ENCODE assay signal across 19 mouse cellular contexts in genomic region chr6:108149235-108149634, GRCm38 (mm10). TPM values are rescaled to one million over a fixed set of nuclear protein-coding genes. Genes with fewer than 3 reads are reported as not detected.
DNase-seq lines count a peak whose midpoint lies in the region; ATAC-seq and TF ChIP-seq lines count a peak whose summit lies in the region.
"Had no signal": no experiment of that assay in that cellular context is flagged by ENCODE, and none has a peak within 500 bp of the region (broad histone marks: within the 10 kb centered on the region; RNA-seq: fewer than 3 reads in every experiment).

No protein-coding gene starts in this region.

- no peaks in the 10 kb centered on the region for H3K27me3 ChIP-seq in forebrain, embryonic 15.5 days
- no peaks in the 10 kb centered on the region for H3K27me3 ChIP-seq in forebrain, embryonic 11.5 days (ENCODE audit: control insufficient read depth, insufficient read depth, low read length)
- H3K27me3 ChIP-seq in forebrain, postnatal 0 days (ENCODE audit: insufficient read depth, low read length) = no peaks in the 10 kb centered on the region
- no peaks in the 10 kb centered on the region for H3K27me3 ChIP-seq in forebrain, embryonic 10.5 days (ENCODE audit: poor library complexity, severe bottlenecking)
- no peaks in the 10 kb centered on the region for H3K27me3 ChIP-seq in heart, embryonic 12.5 days (replicated peaks)
- H3K27me3 ChIP-seq: embryonic facial prominence, embryonic 13.5 days; embryonic facial prominence, embryonic 15.5 days had no signal

- H3K9ac ChIP-seq in forebrain, embryonic 15.5 days (replicated peaks) = no peak overlapping the region
- H3K9ac ChIP-seq in forebrain, embryonic 11.5 days (ENCODE audit: low read length) = no peak overlapping the region
- H3K9ac ChIP-seq in forebrain, postnatal 0 days = no peak overlapping the region
- H3K9ac ChIP-seq in heart, embryonic 12.5 days = no peak overlapping the region
- H3K9ac ChIP-seq: embryonic facial prominence, embryonic 13.5 days; embryonic facial prominence, embryonic 15.5 days had no signal

- H3K9me3 ChIP-seq in forebrain, embryonic 15.5 days = no peaks in the 10 kb centered on the region
- no peaks in the 10 kb centered on the region for H3K9me3 ChIP-seq in forebrain, embryonic 11.5 days (ENCODE audit: control insufficient read depth, low read length)
- no peaks in the 10 kb centered on the region for H3K9me3 ChIP-seq in forebrain, postnatal 0 days (ENCODE audit: low read length)
- H3K9me3 ChIP-seq in forebrain, embryonic 10.5 days = no peaks in the 10 kb centered on the region
- H3K9me3 ChIP-seq in heart, embryonic 12.5 days (replicated peaks) = no peaks in the 10 kb centered on the region
- H3K9me3 ChIP-seq: embryonic facial prominence, embryonic 13.5 days; embryonic facial prominence, embryonic 15.5 days had no signal

- peak overlapping the region; percentile 38; the same call in 1 of the 2 replicates for H3K27ac ChIP-seq in forebrain, embryonic 15.5 days (replicated peaks)
- no peak overlapping the region for H3K27ac ChIP-seq in forebrain, embryonic 11.5 days (ENCODE audit: low read depth, low read length)
- peak overlapping the region; percentile 55; the same call in 1 of the 2 replicates for H3K27ac ChIP-seq in forebrain, postnatal 0 days (ENCODE audit: low read depth, low read length)
- H3K27ac ChIP-seq in forebrain, embryonic 10.5 days = no peak overlapping the region
- H3K27ac ChIP-seq in heart, embryonic 12.5 days (ENCODE audit: poor library complexity, severe bottlenecking) = no peak overlapping the region
- H3K27ac ChIP-seq: embryonic facial prominence, embryonic 13.5 days; embryonic facial prominence, embryonic 15.5 days had no signal

- no peak; the same call in 1 of the 2 replicates for ATAC-seq in forebrain, embryonic 15.5 days (replicated peaks)
- no peak for ATAC-seq in forebrain, embryonic 11.5 days (replicated peaks; ENCODE audit: low FRiP score)
- ATAC-seq in forebrain, postnatal 0 days = peak; percentile 73
- no peak for ATAC-seq in heart, embryonic 12.5 days (ENCODE audit: insufficient number of reproducible peaks, low FRiP score)

- no peak for DNase-seq in forebrain, embryonic 11.5 days (ENCODE audit: low spot score)
- DNase-seq in forebrain, postnatal 0 days = peak; percentile 70
- DNase-seq in forebrain, embryonic 10.5 days (ENCODE audit: extremely low spot score, low spot score) = no peak
- peak; percentile 76 for DNase-seq in brain, embryonic 18.5 days (ENCODE audit: low read depth, low spot score)
- DNase-seq: adrenal gland, adult 2 months; adrenal gland, postnatal 10 days; adrenal gland, postnatal 25 days; cerebellum, adult 11 months; cerebellum, adult 18-20 months; cerebellum, adult 8-10 months; cerebellum, adult 9-11 months; cerebellum, postnatal 14 days; cerebellum, postnatal 36 days; embryo, embryonic 11 days had no signal

- peaks cover 14% of the 10 kb centered on the region for H3K4me1 ChIP-seq in forebrain, embryonic 15.5 days
- H3K4me1 ChIP-seq in forebrain, embryonic 11.5 days (replicated peaks; ENCODE audit: control insufficient read depth, insufficient read depth, low read length) = no peaks in the 10 kb centered on the region
- H3K4me1 ChIP-seq in forebrain, postnatal 0 days (ENCODE audit: insufficient read depth) = peaks cover 10% of the 10 kb centered on the region; the same call in 1 of the 2 replicates
- peaks cover 22% of the 10 kb centered on the region for H3K4me1 ChIP-seq in forebrain, embryonic 10.5 days
- peaks cover 10% of the 10 kb centered on the region for H3K4me1 ChIP-seq in heart, embryonic 12.5 days (replicated peaks)

- no peak overlapping the region for H3K4me2 ChIP-seq in forebrain, embryonic 15.5 days (replicated peaks)
- no peak overlapping the region for H3K4me2 ChIP-seq in forebrain, embryonic 11.5 days (ENCODE audit: low read depth, low read length, severe bottlenecking)
- H3K4me2 ChIP-seq in forebrain, postnatal 0 days (ENCODE audit: low read depth) = no peak overlapping the region
- H3K4me2 ChIP-seq in heart, embryonic 12.5 days = no peak overlapping the region
- H3K4me2 ChIP-seq: embryonic facial prominence, embryonic 13.5 days; embryonic facial prominence, embryonic 15.5 days had no signal

- H3K36me3 ChIP-seq in forebrain, embryonic 15.5 days = no peaks in the 10 kb centered on the region
- H3K36me3 ChIP-seq in forebrain, embryonic 11.5 days (ENCODE audit: control insufficient read depth, insufficient read depth, low read length) = no peaks in the 10 kb centered on the region
- H3K36me3 ChIP-seq in forebrain, postnatal 0 days (ENCODE audit: insufficient read depth) = 0 out of 2 replicates have a peak, but pooled peaks cover 8% of the 10 kb centered on the region
- peaks cover 7% of the 10 kb centered on the region; the same call in 1 of the 2 replicates for H3K36me3 ChIP-seq in forebrain, embryonic 10.5 days (replicated peaks)
- H3K36me3 ChIP-seq in heart, embryonic 12.5 days = peaks cover 18% of the 10 kb centered on the region
- H3K36me3 ChIP-seq: embryonic facial prominence, embryonic 15.5 days had no signal

- WGBS in forebrain, embryonic 15.5 days = 82% methylated on average over 4 of the region's 4 CpGs
- 92% methylated on average over 4 of the region's 4 CpGs for WGBS in forebrain, embryonic 11.5 days
- 70% methylated on average over 4 of the region's 4 CpGs for WGBS in forebrain, postnatal 0 days
- WGBS in forebrain, embryonic 10.5 days = 93% methylated on average over 4 of the region's 4 CpGs
- 92% methylated on average over 4 of the region's 4 CpGs for WGBS in heart, embryonic 12.5 days

- no peak overlapping the region for H3K4me3 ChIP-seq in forebrain, embryonic 15.5 days
- H3K4me3 ChIP-seq in forebrain, embryonic 11.5 days (ENCODE audit: low read depth, low read length) = no peak overlapping the region
- no peak overlapping the region for H3K4me3 ChIP-seq in forebrain, postnatal 0 days (ENCODE audit: low read depth, low read length)
- H3K4me3 ChIP-seq in forebrain, embryonic 10.5 days = no peak overlapping the region
- no peak overlapping the region for H3K4me3 ChIP-seq in heart, embryonic 12.5 days
- H3K4me3 ChIP-seq: embryonic facial prominence, embryonic 13.5 days; embryonic facial prominence, embryonic 15.5 days; erythroblast, embryonic 14.5 days had no signal

- no peak for TF ChIP-seq CTCF in forebrain, postnatal 0 days (IDR thresholded peaks at IDR 0.05; ENCODE audit: low read depth)

RNA-seq across cellular contexts. Expression of gene Sumf1, which starts 36.1 kb away (rescaled TPM):
- 12.3 and 13.0 TPM in 2 replicates for polyA plus RNA-seq in forebrain, embryonic 15.5 days (2015; fragmentation: Nextera tagmentation; extraction: Ambion mirVana)
- polyA plus RNA-seq in forebrain, embryonic 11.5 days (2014; fragmentation: Nextera tagmentation; extraction: Ambion mirVana) = 15.0 and 17.4 TPM in 2 replicates
- total RNA-seq in forebrain, postnatal 0 days (2014; rRNA removed) = 15.7 and 18.3 TPM in 2 replicates
- 7.7 and 11.6 TPM in 2 replicates for polyA plus RNA-seq in forebrain, postnatal 0 days (2015; fragmentation: Nextera tagmentation; extraction: Ambion mirVana)
- polyA plus RNA-seq in forebrain, embryonic 10.5 days (2016; fragmentation: Nextera tagmentation; extraction: Ambion mirVana) = 12.8 and 13.0 TPM in 2 replicates
- 24.6 and 25.2 TPM in 2 replicates for polyA plus RNA-seq in heart, embryonic 12.5 days (2016; fragmentation: Nextera tagmentation; extraction: Ambion mirVana)

Comparison
In these comparisons a context has a peak if more than half of its experiments do, and no peak if none do; other contexts are left out.
1. H3K27ac ChIP-seq: peak in forebrain, embryonic 15.5 days (single experiment) and forebrain, postnatal 0 days (single experiment); none in forebrain, embryonic 11.5 days (single experiment), forebrain, embryonic 10.5 days (single experiment) and heart, embryonic 12.5 days (single experiment).
2. DNase-seq: peak in forebrain, postnatal 0 days (single experiment) and brain, embryonic 18.5 days (single experiment); none in forebrain, embryonic 11.5 days (single experiment) and forebrain, embryonic 10.5 days (single experiment).